Mouse (Mus musculus) myocyte (in vitro differentiated cells): ENCODE data around the gene Jup. TPM values are rescaled to one million over a fixed set of nuclear protein-coding genes. Genes with fewer than 3 reads are reported as not detected.
A peak's percentile ranks its signal among the peaks of the same experiment; 100 is the strongest.

Experiments used
- H3K27me3 ChIP-seq: one replicate; pipeline ENCODE4 v1.6.1; 2011; ENCODE audit not compliant: control insufficient read depth, insufficient read depth, insufficient read length
- H3K36me3 ChIP-seq: one replicate; pipeline ENCODE4 v1.6.1; 2011; ENCODE audit not compliant: control insufficient read depth, insufficient read depth
- H3K4me2 ChIP-seq: one replicate; pipeline ENCODE4 v1.6.1; 2011; ENCODE audit warnings: low read depth, control low read depth
- H3K4me3 ChIP-seq: one replicate; pipeline ENCODE4 v1.5.1; 2011; ENCODE audit warnings: mild to moderate bottlenecking, control low read depth, moderate library complexity
- H3K79me2 ChIP-seq: one replicate; pipeline ENCODE4 v1.6.1; 2011; ENCODE audit not compliant: control insufficient read depth, insufficient read depth
- H3ac ChIP-seq: one replicate; pipeline ENCODE4 v1.6.1; 2011; ENCODE audit not compliant: control insufficient read depth, insufficient read length
- CEBPB ChIP-seq: IDR thresholded peaks from 2 replicates; pipeline ENCODE4 v1.6.1; 2011; ENCODE audit warnings: mild to moderate bottlenecking, moderate library complexity; ENCODE audit not compliant: poor library complexity, insufficient read depth, severe bottlenecking
- E2F4 ChIP-seq: IDR thresholded peaks from one replicate; pipeline ENCODE4 v1.6.1; 2011; ENCODE audit warnings: mild to moderate bottlenecking, control low read depth, moderate library complexity; ENCODE audit not compliant: insufficient read depth
- MAX ChIP-seq: IDR thresholded peaks from one replicate; pipeline ENCODE4 v1.6.1; 2011; ENCODE audit warnings: low read depth, mild to moderate bottlenecking, control low read depth
- MYOD1 ChIP-seq, 3 experiments: IDR thresholded peaks; one replicate each; pipeline ENCODE4 v1.6.1; 2011; ENCODE audit warnings: control low read depth in 2 of 3, low read depth in 2 of 3, mild to moderate bottlenecking in 2 of 3, moderate library complexity in 1 of 3; ENCODE audit not compliant: insufficient read length in 2 of 3, control insufficient read depth in 1 of 3
- MYOG ChIP-seq, 3 experiments: IDR thresholded peaks; one replicate each; pipeline ENCODE4 v1.6.1; 2011; ENCODE audit warnings: control low read depth in 2 of 3, low read depth in 2 of 3, mild to moderate bottlenecking in 2 of 3; ENCODE audit not compliant: insufficient read length in 2 of 3, control insufficient read depth in 1 of 3, insufficient read depth in 1 of 3
- POLR2A ChIP-seq: IDR thresholded peaks from one replicate; pipeline ENCODE4 v1.6.1; 2011; ENCODE audit warnings: low read depth, mild to moderate bottlenecking, control low read depth, moderate library complexity; ENCODE audit not compliant: insufficient read length
- POLR2AphosphoS2 ChIP-seq: IDR thresholded peaks from one replicate; pipeline ENCODE4 v1.6.1; 2011; ENCODE audit warnings: low read depth, control low read depth; ENCODE audit not compliant: insufficient read length
- REST ChIP-seq: IDR thresholded peaks from one replicate; pipeline ENCODE4 v1.6.1; 2011; ENCODE audit warnings: mild to moderate bottlenecking, control low read depth, moderate library complexity; ENCODE audit not compliant: insufficient read depth, insufficient read length
- SRF ChIP-seq: IDR thresholded peaks from one replicate; pipeline ENCODE4 v1.6.1; 2011; ENCODE audit warnings: low read depth; ENCODE audit not compliant: control insufficient read depth, insufficient read length
- TCF12 ChIP-seq: IDR thresholded peaks from one replicate; pipeline ENCODE4 v1.6.1; 2011; ENCODE audit warnings: mild to moderate bottlenecking, control low read depth; ENCODE audit not compliant: poor library complexity, insufficient read depth, severe bottlenecking
- TCF3 ChIP-seq: IDR thresholded peaks from one replicate; pipeline ENCODE4 v1.6.1; 2011; ENCODE audit warnings: low read depth, control low read depth; ENCODE audit not compliant: insufficient read length
- USF1 ChIP-seq: IDR thresholded peaks from one replicate; pipeline ENCODE4 v1.6.1; 2011; ENCODE audit warnings: low read depth, mild to moderate bottlenecking, control low read depth, moderate library complexity
- polyA plus RNA-seq: library from polyadenylated mRNA; unstranded; fragments of >200 nt; fragmentation: generic; extraction: Trizol; gene quantifications from one replicate; pipeline ENCODE4 v1.2.1, GENCODE M21; 2012; ENCODE audit warnings: missing spikeins

The Jup gene
- polyA plus RNA-seq, 1 experiment, result 161 TPM

GRCm38 (mm10) chr11:100330235-100330634 lies 67.3 kb downstream of the Jup start:
- H3K27me3 ChIP-seq, result no peaks in the 10 kb centered on the region
- no peak overlapping the region for H3ac ChIP-seq
- no peaks in the 10 kb centered on the region for H3K79me2 ChIP-seq
- no peaks in the 10 kb centered on the region for H3K36me3 ChIP-seq
- H3K4me2 ChIP-seq, result no peak overlapping the region
- no peak overlapping the region for H3K4me3 ChIP-seq
- TF ChIP-seq POLR2AphosphoS2 (no peak), E2F4 (no peak), SRF (no peak), MYOG (IDR thresholded peaks at IDR 0.05; ENCODE audit: control insufficient read depth in 1 of 3, insufficient read depth in 1 of 3, insufficient read length in 2 of 3, low read depth in 2 of 3) (no peak), MAX (no peak), USF1 (no peak), REST (no peak), CEBPB (no peak), MYOD1 (IDR thresholded peaks at IDR 0.05; ENCODE audit: control insufficient read depth in 1 of 3, insufficient read length in 2 of 3, low read depth in 2 of 3) (no peak), TCF3 (no peak), POLR2A (no peak)

GRCm38 (mm10) chr11:100327761-100328160 lies 69.8 kb downstream of the Jup start:
- no peak overlapping the region for H3K4me3 ChIP-seq
- no peak overlapping the region for H3K4me2 ChIP-seq
- no peaks in the 10 kb centered on the region for H3K79me2 ChIP-seq
- H3K27me3 ChIP-seq, result no peaks in the 10 kb centered on the region
- TF ChIP-seq MYOD1 (IDR thresholded peaks at IDR 0.05; ENCODE audit: control insufficient read depth in 1 of 3, insufficient read length in 2 of 3, low read depth in 2 of 3) (no peak), TCF12 (no peak), REST (no peak), E2F4 (no peak), CEBPB (no peak), POLR2AphosphoS2 (no peak), MAX (no peak), TCF3 (no peak), SRF (no peak), POLR2A (no peak), USF1 (no peak), MYOG (IDR thresholded peaks at IDR 0.05; ENCODE audit: control insufficient read depth in 1 of 3, insufficient read depth in 1 of 3, insufficient read length in 2 of 3, low read depth in 2 of 3) (no peak)
- H3ac ChIP-seq, result no peak overlapping the region
- peaks cover 4% of the 10 kb centered on the region for H3K36me3 ChIP-seq

GRCm38 (mm10) chr11:100327316-100327715 lies 70.2 kb downstream of the Jup start:
- no peaks in the 10 kb centered on the region for H3K79me2 ChIP-seq
- H3K27me3 ChIP-seq, result no peaks in the 10 kb centered on the region
- H3ac ChIP-seq, result no peak overlapping the region
- H3K4me2 ChIP-seq, result no peak overlapping the region
- H3K4me3 ChIP-seq, result no peak overlapping the region
- no peak for TF ChIP-seq MYOG (IDR thresholded peaks at IDR 0.05; ENCODE audit: control insufficient read depth in 1 of 3, insufficient read depth in 1 of 3, insufficient read length in 2 of 3, low read depth in 2 of 3)
- H3K36me3 ChIP-seq, result peaks cover 8% of the 10 kb centered on the region

- no peak overlapping the region for H3K4me2 ChIP-seq
- TF ChIP-seq SRF (no peak), REST (no peak), USF1 (no peak), MAX (no peak), TCF12 (no peak), E2F4 (no peak), MYOD1 (IDR thresholded peaks at IDR 0.05; ENCODE audit: control insufficient read depth in 1 of 3, insufficient read length in 2 of 3, low read depth in 2 of 3) (no peak), POLR2A (no peak), MYOG (IDR thresholded peaks at IDR 0.05; ENCODE audit: control insufficient read depth in 1 of 3, insufficient read depth in 1 of 3, insufficient read length in 2 of 3, low read depth in 2 of 3) (no peak), TCF3 (no peak), CEBPB (no peak), POLR2AphosphoS2 (no peak)
- no peak overlapping the region for H3K4me3 ChIP-seq
- H3K27me3 ChIP-seq, result no peaks in the 10 kb centered on the region
- H3K79me2 ChIP-seq, result peaks cover 9% of the 10 kb centered on the region
- no peak overlapping the region for H3ac ChIP-seq
- H3K36me3 ChIP-seq, result peaks cover 26% of the 10 kb centered on the region
These were observed 72.4 kb downstream of the Jup start for GRCm38 (mm10) chr11:100325062-100325629.

- Histone ChIP-seq H3ac (no peak overlapping the region), H3K27me3 (no peaks in the 10 kb centered on the region), H3K4me2 (no peak overlapping the region), H3K4me3 (no peak overlapping the region), H3K79me2 (peaks cover 9% of the 10 kb centered on the region), H3K36me3 (peaks cover 26% of the 10 kb centered on the region)
- peak; percentile 37 for TF ChIP-seq POLR2A
- TF ChIP-seq TCF12, result no peak
- TF ChIP-seq POLR2AphosphoS2, result peak; percentile 71
These were observed 74.0 kb downstream of the Jup start for GRCm38 (mm10) chr11:100323578-100323977.
